ENCODE assay signal across 13 mouse cellular contexts in the genomic region with DNA sequence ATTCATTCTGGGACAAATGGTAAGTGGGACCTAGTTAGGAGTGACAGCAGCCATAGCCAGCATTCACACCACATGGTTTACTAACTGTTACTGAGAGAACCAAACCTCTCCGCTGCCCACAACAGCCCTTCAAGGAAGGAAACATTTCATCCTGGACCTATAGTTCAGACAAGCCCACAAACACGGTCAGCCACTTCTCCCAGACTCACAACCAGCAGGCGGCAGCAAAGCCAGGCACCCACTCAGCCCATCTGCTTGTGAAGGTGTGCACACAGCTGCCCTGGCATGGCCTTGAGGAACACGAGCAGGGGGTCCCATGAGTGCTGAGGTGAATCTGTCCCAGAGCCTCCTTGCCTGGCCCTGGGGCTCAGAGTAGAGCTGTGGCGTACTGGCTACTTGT.
DNase-seq lines count a peak whose midpoint lies in the region; ATAC-seq and TF ChIP-seq lines count a peak whose summit lies in the region.
"Had no signal": no experiment of that assay in that cellular context is flagged by ENCODE, and none has a peak within 500 bp of the region (broad histone marks: within the 10 kb centered on the region; RNA-seq: fewer than 3 reads in every experiment).

No protein-coding gene starts in this region.

- H3K36me3 ChIP-seq in kidney, postnatal 0 days (ENCODE audit: insufficient read depth, low read length), result no peaks in the 10 kb centered on the region
- H3K36me3 ChIP-seq: heart, embryonic 13.5 days; hindbrain, embryonic 15.5 days had no signal

- no peak for ATAC-seq in kidney, postnatal 0 days (replicated peaks; ENCODE audit: low FRiP score, low read depth)
- peak; percentile 74 for ATAC-seq in common myeloid progenitor, adult 5-6 weeks (replicated peaks; ENCODE audit: low read depth, poor library complexity, severe bottlenecking)
- ATAC-seq in megakaryocyte progenitor cell, adult 5-6 weeks (replicated peaks; ENCODE audit: poor library complexity), result peak; percentile 74

- H3K4me3 ChIP-seq in kidney, postnatal 0 days (replicated peaks; ENCODE audit: low read depth, low read length), result no peak overlapping the region
- H3K4me3 ChIP-seq: heart, embryonic 13.5 days; hindbrain, embryonic 15.5 days had no signal

- H3K9ac ChIP-seq in kidney, postnatal 0 days (ENCODE audit: low read depth, low read length), result no peak overlapping the region
- H3K9ac ChIP-seq: heart, embryonic 13.5 days; hindbrain, embryonic 15.5 days had no signal

- H3K27me3 ChIP-seq in kidney, postnatal 0 days (ENCODE audit: insufficient read depth, low read length), result no peaks in the 10 kb centered on the region
- H3K27me3 ChIP-seq: hindbrain, embryonic 15.5 days had no signal

- peak; percentile 62 for TF ChIP-seq CTCF in kidney, postnatal 0 days (IDR thresholded peaks at IDR 0.05; ENCODE audit: low read depth)

- WGBS in kidney, postnatal 0 days, result 46% methylated on average over 5 of the region's 5 CpGs

- H3K4me1 ChIP-seq in kidney, postnatal 0 days (replicated peaks; ENCODE audit: insufficient read depth, low read length), result no peaks in the 10 kb centered on the region

- no peaks in the 10 kb centered on the region for H3K9me3 ChIP-seq in kidney, postnatal 0 days (replicated peaks; ENCODE audit: low read length)
- H3K9me3 ChIP-seq: heart, embryonic 13.5 days; hindbrain, embryonic 15.5 days had no signal

- no peak overlapping the region for H3K27ac ChIP-seq in kidney, postnatal 0 days
- H3K27ac ChIP-seq: heart, embryonic 13.5 days; hindbrain, embryonic 15.5 days had no signal

- H3K4me2 ChIP-seq in kidney, postnatal 0 days (ENCODE audit: low read length), result no peak overlapping the region
- H3K4me2 ChIP-seq: heart, embryonic 13.5 days; hindbrain, embryonic 15.5 days had no signal

- DNase-seq in kidney, postnatal 0 days (ENCODE audit: low spot score), result no peak
- no peak for DNase-seq in kidney, adult 9 months
- peak; percentile 7 for DNase-seq in right cerebral cortex, adult 18-20 months
- no peak for DNase-seq in right cerebral cortex, postnatal 25 days
- no peak for DNase-seq in gastrocnemius, postnatal 25 days
- DNase-seq: adrenal gland, adult 2 months; kidney, postnatal 25 days; lung, postnatal 36 days; midbrain, embryonic 14.5 days had no signal
